Mouse (Mus musculus) small intestine, adult 2 months (tissue): ENCODE measurements at regions not wholly inside any gene's neighbourhood (a gene's known extent, or its start where the extent isn't known, plus 50 kb on each side); places are given as distances from the start of the nearest gene placed in this dataset.

Experiments
- H3K27ac ChIP-seq: fragments of 200-500 bp; 2 replicates; pipeline ENCODE4 v1.5.1; 2012; ENCODE audit warnings: low read depth, low read length, control low read depth, inconsistent platforms; ENCODE audit not compliant: insufficient read depth
- H3K27me3 ChIP-seq: fragments of 200-500 bp; 2 replicates; pipeline ENCODE4 v1.6.1; 2012; ENCODE audit warnings: mild to moderate bottlenecking, moderate library complexity, low read length, inconsistent platforms; ENCODE audit not compliant: control insufficient read depth, insufficient read depth
- H3K36me3 ChIP-seq: fragments of 200-500 bp; 2 replicates; pipeline ENCODE4 v1.6.1; 2012; ENCODE audit warnings: mild to moderate bottlenecking, low read length, control low read depth, inconsistent platforms; ENCODE audit not compliant: control insufficient read depth, insufficient read depth
- H3K4me1 ChIP-seq: fragments of 200-500 bp; 2 replicates; pipeline ENCODE4 v1.6.1; 2012; ENCODE audit warnings: low read length, inconsistent platforms, mixed read lengths; ENCODE audit not compliant: control insufficient read depth, insufficient read depth, insufficient read length
- H3K4me3 ChIP-seq: fragments of 200-500 bp; 2 replicates; pipeline ENCODE4 v1.5.1; 2012; ENCODE audit warnings: low read depth, mild to moderate bottlenecking, control low read depth, inconsistent platforms, low read length, moderate library complexity
- CTCF ChIP-seq: fragments of 200-500 bp; IDR thresholded peaks from 2 replicates; pipeline ENCODE4 v1.5.1; 2012; ENCODE audit warnings: low read depth, mild to moderate bottlenecking, control low read depth, inconsistent platforms, low read length, moderate library complexity, mixed read lengths; ENCODE audit not compliant: insufficient replicate concordance, insufficient read length; ENCODE audit errors: extremely low read depth
- POLR2A ChIP-seq: fragments of 200-500 bp; IDR thresholded peaks from 2 replicates; pipeline ENCODE4 v1.6.1; 2012; ENCODE audit warnings: low read depth, mild to moderate bottlenecking, control low read depth, inconsistent platforms, low read length, moderate library complexity
- WGBS: fragments of 180-500 bp; shearing (Covaris S2); methylation state at CpG from one replicate; pipeline ENCODE4 v1.1.7; 2018; 5-methylcytosine and 5-hydroxymethylcytosine counted together

DNA sequence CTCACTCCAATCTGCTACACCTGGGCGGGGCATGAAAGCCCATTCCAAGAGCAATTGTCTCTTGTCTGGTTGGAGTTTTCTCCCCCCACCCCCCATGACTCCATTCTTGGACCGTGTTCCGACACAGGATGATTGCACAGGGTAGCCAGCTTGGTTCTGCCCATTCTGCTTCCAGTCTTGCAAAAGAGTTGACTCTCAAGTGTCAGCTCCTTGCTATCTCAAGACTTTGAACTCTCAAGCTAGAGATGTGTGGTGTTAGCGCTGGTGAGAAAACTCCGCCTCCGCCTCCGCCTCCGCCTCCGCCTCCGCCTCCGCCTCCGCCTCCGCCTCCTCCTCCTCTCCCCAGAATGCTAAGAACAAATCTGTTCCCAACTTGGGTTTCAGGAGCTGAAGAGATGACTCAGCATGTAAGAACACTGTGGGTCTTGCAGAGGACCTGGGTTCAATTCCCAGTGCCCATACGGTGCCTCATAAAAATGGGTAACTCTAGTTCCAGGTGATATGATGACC is 135.1 kb downstream of the Bcat1 start:
- WGBS, result 69% methylated on average over 14 of the region's 14 CpGs
- H3K27ac ChIP-seq, result peak overlapping the region; percentile 49; the same call in 1 of the 2 replicates
- H3K4me1 ChIP-seq, result peaks cover 1% of the 10 kb centered on the region; the same call in 1 of the 2 replicates
- TF ChIP-seq POLR2A (no peak), CTCF (no peak)
- peak overlapping the region; percentile 40; the same call in 1 of the 2 replicates for H3K4me3 ChIP-seq
- H3K27me3 ChIP-seq, result no peaks in the 10 kb centered on the region
- H3K36me3 ChIP-seq, result no peaks in the 10 kb centered on the region

DNA sequence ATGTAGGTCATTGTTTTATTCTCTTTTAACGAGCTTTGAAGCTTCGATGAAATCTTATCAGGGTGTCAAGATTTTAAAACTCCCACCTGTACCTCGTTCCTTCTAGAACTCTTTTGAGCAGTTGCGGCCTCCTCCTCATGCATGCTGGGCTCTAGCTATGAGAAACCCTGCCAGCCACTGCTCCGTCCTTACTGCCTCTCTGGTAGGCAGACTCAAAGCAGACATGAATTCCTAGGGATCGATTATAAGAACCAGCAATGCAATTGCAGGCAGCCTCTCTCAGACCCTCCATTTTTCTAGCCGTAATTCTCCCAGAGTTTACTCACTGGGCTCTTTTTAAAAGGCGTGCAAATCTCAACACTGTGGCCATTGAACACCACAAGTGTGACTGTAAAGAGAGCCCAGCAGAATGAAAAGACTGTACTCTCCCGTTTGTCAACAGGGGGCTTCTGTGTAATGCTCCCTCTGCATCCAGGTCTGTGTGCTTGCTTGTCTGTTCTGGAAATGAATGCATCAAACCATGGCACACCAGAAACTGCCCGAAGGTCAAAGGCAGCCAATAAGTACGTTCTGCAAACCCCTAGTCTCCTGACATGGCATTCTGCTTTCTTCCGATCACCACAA is 137.3 kb downstream of the Bcat1 start:
- Histone ChIP-seq H3K36me3 (no peaks in the 10 kb centered on the region), H3K27ac (no peak overlapping the region), H3K4me3 (no peak overlapping the region), H3K27me3 (no peaks in the 10 kb centered on the region), H3K4me1 (0 out of 2 replicates have a peak, but pooled peaks cover 1% of the 10 kb centered on the region)
- 80% methylated on average over 12 of the region's 12 CpGs for WGBS
- TF ChIP-seq POLR2A (no peak), CTCF (no peak)

DNA sequence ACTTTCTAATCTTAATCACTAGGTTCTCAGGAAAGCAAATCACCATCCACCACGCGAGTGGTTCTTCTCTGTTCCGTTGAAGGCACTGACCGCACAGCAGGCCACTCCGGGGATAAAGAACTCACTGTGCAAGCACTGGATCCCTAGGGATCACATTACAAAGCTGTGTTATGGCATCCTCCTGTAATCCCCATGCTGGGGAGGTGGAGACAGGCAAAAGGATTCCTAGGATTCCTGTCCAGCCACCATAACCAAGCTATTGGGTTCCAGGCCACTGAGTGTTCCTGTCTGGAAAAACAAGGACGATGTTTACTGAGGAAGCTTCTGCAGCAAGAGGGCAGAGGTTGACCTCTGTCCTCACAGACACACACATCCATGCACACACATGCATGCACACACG is 138.8 kb downstream of the Bcat1 start:
- WGBS, result 91% methylated on average over 7 of the region's 7 CpGs
- TF ChIP-seq POLR2A (no peak), CTCF (no peak)
- H3K4me1 ChIP-seq, result 0 out of 2 replicates have a peak, but pooled peaks cover 1% of the 10 kb centered on the region
- H3K27ac ChIP-seq, result no peak overlapping the region
- no peaks in the 10 kb centered on the region for H3K27me3 ChIP-seq
- H3K36me3 ChIP-seq, result no peaks in the 10 kb centered on the region
- H3K4me3 ChIP-seq, result no peak overlapping the region

DNA sequence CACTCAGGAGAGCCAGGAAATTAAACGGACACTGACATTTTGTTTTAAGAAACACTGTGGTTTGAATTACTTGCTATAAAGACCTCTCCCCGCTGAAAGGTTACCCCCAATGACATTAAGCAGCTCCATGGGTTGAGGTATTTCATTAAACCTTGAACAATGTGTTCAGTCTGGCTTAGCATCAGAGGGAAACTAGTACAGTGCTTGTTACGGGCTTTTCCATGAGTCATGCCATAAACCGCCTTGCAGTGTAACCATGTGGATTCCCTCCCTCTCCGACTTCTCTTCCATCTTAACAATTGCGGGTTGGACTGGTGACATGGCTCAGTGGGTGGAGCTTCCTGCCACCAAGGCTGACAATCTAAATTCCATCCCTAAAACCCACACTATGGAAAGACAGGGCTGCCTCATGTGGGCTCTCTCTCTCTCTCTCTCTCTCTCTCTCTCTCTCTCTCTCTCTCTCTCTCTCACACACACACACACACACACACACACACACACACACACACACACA is 142.2 kb downstream of the Bcat1 start:
- 67% methylated on average over 6 of the region's 6 CpGs for WGBS
- Histone ChIP-seq H3K27me3 (no peaks in the 10 kb centered on the region), H3K27ac (no peak overlapping the region), H3K36me3 (no peaks in the 10 kb centered on the region), H3K4me3 (no peak overlapping the region), H3K4me1 (no peaks in the 10 kb centered on the region)
- TF ChIP-seq CTCF (no peak), POLR2A (no peak)

DNA sequence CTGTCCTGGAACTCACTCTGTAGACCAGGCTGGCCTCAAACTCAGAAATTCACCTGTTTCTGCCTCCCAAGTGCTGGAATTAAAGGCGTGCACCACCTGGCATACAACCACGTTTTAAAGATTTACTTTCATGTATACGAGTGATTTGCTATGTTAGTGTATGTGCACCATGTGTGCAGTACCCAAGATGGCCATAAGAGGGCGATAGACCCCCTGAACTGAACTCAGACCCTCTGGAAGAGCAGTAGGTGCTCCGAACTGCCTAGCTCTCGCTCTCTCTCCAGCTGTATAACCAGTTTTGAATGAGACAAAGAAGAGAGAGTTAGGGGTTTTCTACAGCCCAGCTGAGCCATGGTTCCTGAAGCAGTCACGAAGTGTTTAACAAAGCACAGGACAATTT is 143.6 kb downstream of the Bcat1 start:
- Histone ChIP-seq H3K4me3 (no peak overlapping the region), H3K36me3 (no peaks in the 10 kb centered on the region), H3K4me1 (no peaks in the 10 kb centered on the region), H3K27me3 (no peaks in the 10 kb centered on the region), H3K27ac (no peak overlapping the region)
- TF ChIP-seq CTCF (no peak), POLR2A (no peak)
- 81% methylated on average over 7 of the region's 7 CpGs for WGBS

DNA sequence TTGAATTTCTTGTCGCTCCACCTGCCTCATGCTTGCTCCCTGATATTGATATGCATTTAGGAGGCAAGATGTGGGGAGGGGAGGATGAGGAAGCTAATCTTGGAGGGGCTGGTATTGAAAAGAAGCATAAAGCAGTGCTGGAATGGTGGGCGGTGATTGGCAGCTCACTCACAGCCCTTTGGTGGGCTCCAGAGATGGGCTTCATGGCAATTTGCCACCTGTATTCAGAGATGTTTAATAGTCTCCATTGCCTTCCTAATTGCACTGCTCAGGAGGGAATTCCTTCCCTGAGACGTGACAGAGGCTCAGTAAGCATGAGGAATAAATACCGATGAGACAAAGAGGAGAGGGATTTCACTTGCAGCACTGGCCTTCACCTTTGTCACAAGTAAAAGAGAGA is 146.0 kb downstream of the Bcat1 start:
- no peaks in the 10 kb centered on the region for H3K27me3 ChIP-seq
- TF ChIP-seq POLR2A (no peak), CTCF (no peak)
- H3K36me3 ChIP-seq, result no peaks in the 10 kb centered on the region
- WGBS, result 78% methylated on average over 4 of the region's 4 CpGs
- H3K4me1 ChIP-seq, result no peaks in the 10 kb centered on the region
- no peak overlapping the region for H3K4me3 ChIP-seq
- H3K27ac ChIP-seq, result no peak overlapping the region

DNA sequence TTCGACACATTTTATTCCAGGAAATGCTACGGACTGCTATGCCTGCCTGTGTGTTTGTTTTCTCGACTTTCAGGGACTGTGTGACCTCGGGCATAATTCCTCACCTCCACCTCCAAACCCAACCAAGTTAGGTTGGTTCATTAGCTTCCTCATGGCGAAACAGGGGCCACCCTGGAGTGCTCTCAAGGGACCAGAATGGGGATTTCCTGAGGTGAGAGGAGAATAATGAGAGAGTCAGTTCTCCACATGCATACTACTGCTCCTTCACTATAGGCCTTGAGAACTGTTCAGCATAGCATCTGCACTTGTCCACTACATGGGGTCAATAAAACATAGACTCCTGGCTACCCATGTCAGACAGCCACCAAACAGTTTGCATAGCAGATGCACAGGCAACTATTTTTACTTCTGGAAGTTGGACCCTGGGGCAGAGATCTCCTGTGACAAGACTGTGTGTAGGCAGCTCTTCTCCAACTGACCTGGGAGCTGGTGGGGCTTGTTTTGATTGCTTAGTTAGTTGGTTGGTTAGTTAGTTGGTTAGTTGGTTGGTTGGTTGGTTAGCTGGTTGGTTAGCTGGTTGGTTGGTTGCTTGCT is 146.6 kb downstream of the Bcat1 start:
- WGBS, result 72% methylated on average over 5 of the region's 5 CpGs
- no peak overlapping the region for H3K4me3 ChIP-seq
- H3K36me3 ChIP-seq, result no peaks in the 10 kb centered on the region
- TF ChIP-seq CTCF (no peak), POLR2A (no peak)
- H3K27ac ChIP-seq, result no peak overlapping the region
- no peaks in the 10 kb centered on the region for H3K27me3 ChIP-seq
- H3K4me1 ChIP-seq, result no peaks in the 10 kb centered on the region
